Comparison of ENCODE assay signal across 16 mouse cellular contexts in the genomic region with DNA sequence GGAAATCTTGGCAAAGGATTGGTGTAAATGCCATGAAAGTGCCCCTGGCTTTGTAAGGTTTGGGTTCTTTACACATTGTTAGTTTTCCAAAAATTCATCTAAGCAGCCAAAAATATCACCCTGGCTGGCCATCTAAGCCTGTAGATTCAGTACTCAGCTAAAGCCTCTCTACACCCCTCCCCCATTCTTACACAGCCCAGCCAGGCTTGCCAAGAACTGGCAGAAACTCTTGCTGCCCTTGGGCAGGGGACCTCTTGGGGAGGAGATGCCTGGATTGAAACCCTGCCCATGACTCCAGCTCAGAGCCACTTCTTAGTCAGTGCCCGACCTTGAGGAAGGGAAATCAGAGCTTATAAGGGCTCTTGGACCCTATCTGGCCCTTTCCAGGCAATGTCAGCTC.
DNase-seq lines count a peak whose midpoint lies in the region; ATAC-seq and TF ChIP-seq lines count a peak whose summit lies in the region.
"Had no signal": no experiment of that assay in that cellular context is flagged by ENCODE, and none has a peak within 500 bp of the region (broad histone marks: within the 10 kb centered on the region; RNA-seq: fewer than 3 reads in every experiment).

No protein-coding gene starts in this region.

- no peaks in the 10 kb centered on the region for H3K79me2 ChIP-seq in heart, adult 2 months (replicated peaks; ENCODE audit: control insufficient read depth, insufficient read depth, low read length)

- H3K27me3 ChIP-seq in heart, adult 2 months (ENCODE audit: control insufficient read depth, insufficient read depth, low read length): no peaks in the 10 kb centered on the region
- H3K27me3 ChIP-seq in heart, embryonic 11.5 days (ENCODE audit: control insufficient read depth, insufficient read depth, low read length): peaks cover 12% of the 10 kb centered on the region
- H3K27me3 ChIP-seq in lung, embryonic 14.5 days (ENCODE audit: insufficient read depth, low read length): no peaks in the 10 kb centered on the region
- H3K27me3 ChIP-seq: forebrain, embryonic 12.5 days; liver, embryonic 12.5 days had no signal

- H3K4me1 ChIP-seq in heart, adult 2 months (ENCODE audit: control insufficient read depth, insufficient read depth, low read length): peaks cover 14% of the 10 kb centered on the region
- H3K4me1 ChIP-seq in heart, embryonic 11.5 days (ENCODE audit: control insufficient read depth, insufficient read depth, low read length): no peaks in the 10 kb centered on the region
- peaks cover 4% of the 10 kb centered on the region; the same call in 1 of the 2 replicates for H3K4me1 ChIP-seq in lung, embryonic 14.5 days (ENCODE audit: insufficient read depth)
- H3K4me1 ChIP-seq: forebrain, embryonic 12.5 days; liver, embryonic 12.5 days had no signal

- TF ChIP-seq EP300 in heart, adult 2 months (IDR thresholded peaks at IDR 0.05; ENCODE audit: insufficient read depth, low read depth, low read length): no peak

- no peak overlapping the region for H3K4me2 ChIP-seq in heart, embryonic 11.5 days
- H3K4me2 ChIP-seq in lung, embryonic 14.5 days: no peak overlapping the region
- H3K4me2 ChIP-seq: forebrain, embryonic 12.5 days; liver, embryonic 12.5 days had no signal

- H3K36me3 ChIP-seq in heart, adult 2 months (ENCODE audit: control insufficient read depth, insufficient read depth, low read length): peaks cover 7% of the 10 kb centered on the region; the same call in 1 of the 2 replicates
- no peaks in the 10 kb centered on the region for H3K36me3 ChIP-seq in heart, embryonic 11.5 days (ENCODE audit: control insufficient read depth, insufficient read depth, low read length)
- H3K36me3 ChIP-seq in lung, embryonic 14.5 days (ENCODE audit: insufficient read depth): no peaks in the 10 kb centered on the region
- H3K36me3 ChIP-seq: forebrain, embryonic 12.5 days; liver, embryonic 12.5 days had no signal

- 42% methylated on average over 1 of the region's 1 CpGs for WGBS in heart, adult 2 months
- 65% methylated on average over 1 of the region's 1 CpGs for WGBS in heart, embryonic 11.5 days (ENCODE audit: insufficient replicate concordance)
- WGBS in lung, embryonic 14.5 days: 61% methylated on average over 1 of the region's 1 CpGs

- H3K9me3 ChIP-seq in heart, embryonic 11.5 days (replicated peaks; ENCODE audit: control insufficient read depth, low read length): no peaks in the 10 kb centered on the region
- no peaks in the 10 kb centered on the region for H3K9me3 ChIP-seq in lung, embryonic 14.5 days (ENCODE audit: low read depth, low read length)
- H3K9me3 ChIP-seq: forebrain, embryonic 12.5 days; liver, embryonic 12.5 days had no signal

- TF ChIP-seq POLR2A in heart, adult 2 months (IDR thresholded peaks at IDR 0.05; ENCODE audit: insufficient read depth, low read depth, low read length): no peak

- no peak overlapping the region for H3K4me3 ChIP-seq in heart, adult 2 months
- no peak overlapping the region for H3K4me3 ChIP-seq in heart, embryonic 11.5 days (ENCODE audit: low read depth, low read length)
- no peak overlapping the region for H3K4me3 ChIP-seq in lung, embryonic 14.5 days (ENCODE audit: low read depth, low read length)
- H3K4me3 ChIP-seq: forebrain, embryonic 12.5 days; liver, embryonic 12.5 days had no signal

- peak in 1 of 2 experiments; percentile 66 for DNase-seq in heart, adult 2 months
- DNase-seq in lung, embryonic 14.5 days: peak; percentile 48
- DNase-seq in lung, postnatal 14 days: no peak
- DNase-seq in adrenal gland, adult 2 months: peak; percentile 83
- peak; percentile 26 for DNase-seq in kidney, postnatal 10 days
- DNase-seq in urinary bladder, adult 18-20 months (ENCODE audit: low spot score in 2 of 2): no peak
- DNase-seq in thymus, postnatal 0 days (ENCODE audit: low spot score): no peak
- DNase-seq: cerebellum, adult 11 months; embryo, embryonic 11 days; gastrocnemius, postnatal 10 days; thymus, adult 2 months had no signal

- no peak for TF ChIP-seq CTCF in heart, adult 2 months (IDR thresholded peaks at IDR 0.05)
- no peak for TF ChIP-seq CTCF in lung, embryonic 14.5 days (IDR thresholded peaks at IDR 0.05; ENCODE audit: low read depth)

- intact Hi-C loops in heart, adult 2 months (cut with DNase I): loop anchor here (5.0 kb wide), 2 partner anchors 112 to 207 kb away; a partner anchor contains a TSS

- no peak for ATAC-seq in heart, embryonic 11.5 days (replicated peaks; ENCODE audit: insufficient number of reproducible peaks, low FRiP score, low TSS enrichment)
- ATAC-seq in lung, embryonic 14.5 days (ENCODE audit: insufficient read depth): no peak
- ATAC-seq: activated CD4-positive, CD25-positive, alpha-beta regulatory T cell, adult 4 months; intestine, postnatal 0 days; liver, embryonic 12.5 days had no signal

- no peak overlapping the region for H3K9ac ChIP-seq in heart, adult 2 months (ENCODE audit: low read depth, low read length)
- H3K9ac ChIP-seq in heart, embryonic 11.5 days (ENCODE audit: low read depth, low read length): no peak overlapping the region
- no peak overlapping the region for H3K9ac ChIP-seq in lung, embryonic 14.5 days
- H3K9ac ChIP-seq: forebrain, embryonic 12.5 days; liver, embryonic 12.5 days had no signal

- peak overlapping the region; percentile 65 for H3K27ac ChIP-seq in heart, adult 2 months
- no peak overlapping the region for H3K27ac ChIP-seq in heart, embryonic 11.5 days (ENCODE audit: low read depth, low read length)
- H3K27ac ChIP-seq in lung, embryonic 14.5 days (ENCODE audit: low read depth): 0 out of 2 replicates have a peak overlapping the region, but pooled peaks have one; percentile 1
- H3K27ac ChIP-seq: forebrain, embryonic 12.5 days; liver, embryonic 12.5 days had no signal

Comparison
In these comparisons a context has a peak if more than half of its experiments do, and no peak if none do; other contexts are left out.
1. DNase-seq: peak in lung, embryonic 14.5 days (single experiment), adrenal gland, adult 2 months (single experiment) and kidney, postnatal 10 days (single experiment); none in lung, postnatal 14 days (single experiment), urinary bladder, adult 18-20 months (0 of 2) and thymus, postnatal 0 days (single experiment).